Mouse (Mus musculus) lung, adult 2 months (tissue): ENCODE data around the gene Ccdc6. TPM values are rescaled to one million over a fixed set of nuclear protein-coding genes. Genes with fewer than 3 reads are reported as not detected.

ENCODE experiments used
- DNase-seq: peaks from one replicate; pipeline ENCODE4 v3.0.0; 2022
- H3K4me1 ChIP-seq: fragments of 200-500 bp; 2 replicates; pipeline ENCODE4 v1.6.1; 2011; ENCODE audit warnings: low read length; ENCODE audit not compliant: control insufficient read depth, insufficient read depth
- H3K4me3 ChIP-seq: fragments of 200-500 bp; replicated peaks from 2 replicates; pipeline ENCODE3; 2011; ENCODE audit warnings: low read depth, mild to moderate bottlenecking, control low read depth, low read length; ENCODE audit errors: extremely low read depth
- CTCF ChIP-seq: fragments of 200-500 bp; IDR thresholded peaks from 2 replicates; pipeline ENCODE4 v1.5.1; 2011; ENCODE audit warnings: mild to moderate bottlenecking, low read length, control low read depth; ENCODE audit not compliant: insufficient read depth
- POLR2A ChIP-seq: fragments of 200-500 bp; IDR thresholded peaks from 2 replicates; pipeline ENCODE4 v1.6.1; 2011; ENCODE audit warnings: low read depth, mild to moderate bottlenecking, control low read depth, low read length, borderline replicate concordance; ENCODE audit errors: extremely low read depth
- WGBS: fragments of 180-500 bp; shearing (Covaris S2); methylation state at CpG from one replicate; pipeline ENCODE4 v1.1.7; 2018; 5-methylcytosine and 5-hydroxymethylcytosine counted together
- polyA plus RNA-seq: library from polyadenylated mRNA; depleted of rRNA; stranded (reverse); fragments of >200 nt; gene quantifications from 2 replicates; pipeline ENCODE4 v1.2.3, GENCODE M21; 2012

Ccdc6 gene
- polyA plus RNA-seq, 1 experiment = 22.2 TPM

DNA sequence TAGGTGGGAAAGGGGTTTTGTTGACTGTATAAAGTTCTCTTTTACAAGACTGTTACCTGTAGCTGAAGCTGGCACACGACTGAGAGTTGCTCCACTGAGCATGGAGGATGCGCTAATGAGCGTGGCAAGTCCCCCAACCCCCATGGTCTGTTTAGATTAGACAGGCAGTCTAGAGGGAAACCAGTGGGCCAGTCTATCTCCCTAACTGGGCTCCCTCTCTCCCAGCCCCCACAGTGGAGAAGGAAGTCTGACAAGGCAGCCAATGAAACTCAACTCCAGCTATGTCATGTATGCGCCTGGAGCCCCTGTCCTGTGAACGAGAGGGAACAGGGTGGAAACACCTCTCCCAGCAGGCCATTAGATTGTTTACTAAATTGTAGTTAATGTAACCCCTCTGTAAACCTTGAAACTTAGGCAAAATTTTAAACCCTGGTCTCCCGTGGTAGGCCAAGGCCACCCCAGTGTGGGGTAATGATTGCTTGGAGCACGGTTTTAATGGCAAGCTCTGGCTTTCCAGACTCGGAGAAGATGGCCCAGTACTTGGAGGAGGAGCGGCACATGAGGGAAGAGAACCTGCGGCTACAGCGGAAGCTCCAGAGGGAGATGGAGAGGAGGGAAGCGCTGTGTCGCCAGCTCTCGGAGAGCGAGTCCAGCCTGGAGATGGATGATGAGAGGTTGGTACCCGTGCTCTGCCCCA, 77.7 kb downstream of the Ccdc6 start:
- no peak for DNase-seq
- TF ChIP-seq CTCF (no peak), POLR2A (no peak)
- 76% methylated on average over 16 of the region's 16 CpGs for WGBS
- H3K4me3 ChIP-seq = no peak overlapping the region
- H3K4me1 ChIP-seq = no peaks in the 10 kb centered on the region

DNA sequence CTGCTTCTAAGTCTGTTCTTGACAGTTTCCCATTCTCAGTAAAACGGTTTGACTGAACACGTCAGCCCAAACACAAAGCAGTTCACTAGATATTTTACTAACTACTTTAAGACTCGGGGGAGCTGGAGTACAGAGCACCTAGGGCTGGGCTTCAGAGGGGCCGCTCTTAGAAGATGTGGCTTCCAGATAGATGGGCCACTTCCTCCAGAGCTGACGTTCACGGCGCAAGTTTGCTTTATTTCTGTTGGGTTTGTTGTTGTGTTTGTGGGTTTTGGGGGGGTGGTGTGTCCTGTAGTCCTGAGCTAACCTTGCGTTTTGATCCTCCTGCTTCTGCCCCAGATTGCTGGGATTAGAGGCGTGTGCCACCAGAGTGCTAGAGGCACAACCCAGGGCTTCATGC, 83.8 kb downstream of the Ccdc6 start:
- DNase-seq = no peak
- peaks cover 12% of the 10 kb centered on the region for H3K4me1 ChIP-seq
- TF ChIP-seq CTCF (no peak), POLR2A (no peak)
- WGBS = 68% methylated on average over 9 of the region's 9 CpGs
- no peak overlapping the region for H3K4me3 ChIP-seq

DNA sequence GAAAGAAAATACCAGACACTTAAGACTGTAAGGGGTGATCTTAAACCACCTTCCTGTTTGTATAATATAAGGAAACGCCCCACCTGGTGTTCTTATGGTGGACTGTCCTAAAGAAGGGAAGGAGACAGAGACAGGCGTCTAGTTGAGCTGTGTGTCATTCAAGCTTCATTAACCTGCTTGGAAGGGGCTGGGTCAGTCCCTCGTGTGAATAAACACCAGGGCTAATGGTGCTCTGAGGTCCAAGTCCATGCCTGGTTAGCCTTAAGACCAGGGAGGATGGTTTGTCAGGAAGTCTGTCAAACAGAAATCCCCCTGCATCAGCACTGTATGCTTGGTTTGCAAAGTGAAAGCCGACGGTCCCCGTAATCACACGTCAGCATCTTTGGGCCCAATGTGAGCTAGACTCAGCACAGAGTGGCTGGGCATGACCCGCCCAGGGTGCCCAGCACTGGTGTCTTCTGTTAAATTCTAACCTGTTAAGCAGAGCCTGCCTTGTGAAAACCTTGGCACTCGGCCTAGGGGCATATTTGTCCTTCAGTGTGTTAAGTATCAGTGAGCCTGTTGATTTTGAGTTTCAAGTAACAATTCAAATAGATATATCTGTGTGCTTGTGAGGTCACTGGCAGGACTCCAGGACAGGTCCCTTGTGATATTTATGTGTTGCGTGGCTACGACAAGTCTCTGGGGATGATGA, 84.5 kb downstream of the Ccdc6 start:
- no peak for TF ChIP-seq POLR2A
- TF ChIP-seq CTCF = no peak
- 55% methylated on average over 11 of the region's 11 CpGs for WGBS
- Histone ChIP-seq H3K4me1 (peaks cover 12% of the 10 kb centered on the region), H3K4me3 (no peak overlapping the region)
- DNase-seq = no peak

DNA sequence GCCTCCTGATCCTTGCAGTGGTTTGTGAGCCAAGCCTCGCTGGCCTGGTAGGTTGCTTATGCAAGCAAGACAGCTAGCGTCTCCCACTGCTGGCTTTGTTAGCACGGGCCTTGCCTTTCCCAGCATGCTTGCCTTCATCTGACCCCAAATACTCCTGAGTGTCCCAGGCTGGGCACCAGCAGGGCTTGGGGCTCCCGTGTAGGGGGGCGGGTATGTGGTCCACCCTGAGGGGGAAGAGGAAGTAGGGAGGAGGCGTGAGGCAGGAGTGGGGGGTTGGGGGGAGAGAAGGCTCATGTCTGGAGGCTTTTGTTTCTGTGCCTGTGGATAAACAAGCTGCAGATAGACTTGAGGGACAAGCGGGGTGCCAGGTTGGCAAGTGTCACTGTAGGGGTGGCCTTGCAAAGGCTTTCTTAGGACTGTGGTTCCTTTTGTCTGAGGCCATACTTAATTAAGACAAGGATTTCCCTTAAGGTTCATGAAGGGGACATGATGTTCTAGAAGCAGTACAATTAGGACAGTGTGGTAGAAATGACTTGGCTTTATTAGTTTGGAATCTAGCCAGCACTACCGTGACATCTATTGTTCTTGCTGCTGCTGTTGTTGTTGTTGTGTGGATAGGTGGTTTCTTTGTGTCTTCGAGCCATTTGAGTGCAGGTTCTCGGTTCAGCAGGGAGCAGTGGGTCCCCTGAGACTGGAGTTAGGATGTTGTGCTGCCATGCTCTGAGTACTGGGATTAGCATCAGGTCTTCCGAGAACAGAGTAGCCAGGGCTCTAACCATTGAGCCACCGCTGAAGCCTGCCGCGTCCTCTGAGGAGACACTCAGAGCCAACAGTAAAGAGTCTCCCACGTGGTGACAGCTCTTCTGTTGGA, 86.5 kb downstream of the Ccdc6 start:
- 37% methylated on average over 15 of the region's 15 CpGs for WGBS
- DNase-seq = no peak
- no peak overlapping the region for H3K4me3 ChIP-seq
- peaks cover 15% of the 10 kb centered on the region for H3K4me1 ChIP-seq
- TF ChIP-seq CTCF = no peak
- no peak for TF ChIP-seq POLR2A

DNA sequence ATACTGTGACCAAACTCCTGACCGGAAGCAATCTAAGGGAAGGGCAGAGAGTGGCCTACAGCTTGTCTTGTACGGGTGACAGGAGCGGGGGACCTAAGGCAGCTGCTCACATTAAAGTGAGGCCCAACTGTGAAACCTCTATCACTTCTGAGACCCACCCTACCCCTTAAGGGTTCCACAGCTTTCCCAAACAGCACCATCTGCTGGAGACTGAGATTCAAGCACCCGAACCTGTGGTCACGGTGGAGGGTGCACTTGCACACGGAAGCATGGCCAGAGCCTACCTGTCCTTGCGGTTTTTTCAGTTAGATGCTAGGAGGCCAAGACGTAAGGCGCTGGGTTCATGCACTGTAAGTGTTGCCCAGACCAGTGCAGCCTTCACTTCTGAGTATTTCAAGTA, 89.2 kb downstream of the Ccdc6 start:
- no peak for DNase-seq
- Histone ChIP-seq H3K4me3 (no peak overlapping the region), H3K4me1 (peaks cover 13% of the 10 kb centered on the region)
- TF ChIP-seq CTCF (peak; percentile 74), POLR2A (no peak)
- 62% methylated on average over 9 of the region's 9 CpGs for WGBS

DNA sequence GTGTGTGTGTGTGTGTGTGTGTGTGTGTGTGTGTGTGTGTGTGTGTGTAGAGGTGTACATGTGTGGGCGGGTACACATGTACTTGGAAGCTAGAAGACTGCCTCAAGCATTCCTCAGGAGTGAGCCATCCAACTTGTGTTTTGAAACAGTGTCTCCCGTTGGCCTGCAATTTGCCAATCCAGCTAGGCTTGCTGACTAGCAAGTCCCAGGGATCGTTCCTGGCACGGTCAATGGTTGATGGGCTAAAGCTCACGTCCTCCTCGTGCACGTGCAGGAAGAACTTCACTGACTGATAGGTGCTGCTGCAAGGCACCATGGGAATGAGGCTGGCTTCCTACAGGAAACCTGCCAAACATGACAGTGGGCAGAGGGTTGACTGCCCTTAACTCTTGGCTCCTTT, 89.7 kb downstream of the Ccdc6 start:
- no peak overlapping the region for H3K4me3 ChIP-seq
- TF ChIP-seq POLR2A (no peak), CTCF (no peak)
- no peak for DNase-seq
- peaks cover 10% of the 10 kb centered on the region for H3K4me1 ChIP-seq
- WGBS = 58% methylated on average over 7 of the region's 7 CpGs

DNA sequence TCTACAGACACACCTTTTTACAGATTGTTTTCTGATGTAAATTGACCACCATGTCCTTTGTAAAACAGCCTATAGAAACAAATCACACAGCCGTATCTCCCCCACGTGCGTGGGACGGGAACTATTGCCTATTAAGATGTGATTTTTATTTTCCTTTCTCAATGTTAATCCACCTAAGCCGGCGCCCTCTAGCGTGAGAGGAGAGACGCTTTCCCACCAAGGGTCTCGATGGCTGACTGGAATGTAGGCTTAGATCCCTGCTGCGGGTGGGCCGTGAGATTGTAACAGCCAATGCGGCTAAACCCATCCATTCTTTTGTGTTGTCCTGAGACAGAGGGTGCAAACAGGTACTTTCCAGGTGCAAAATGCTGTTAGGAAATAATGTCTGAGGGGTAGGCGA, 92.9 kb downstream of the Ccdc6 start:
- H3K4me1 ChIP-seq = peaks cover 3% of the 10 kb centered on the region; the same call in 1 of the 2 replicates
- 83% methylated on average over 13 of the region's 13 CpGs for WGBS
- DNase-seq = no peak
- no peak for TF ChIP-seq CTCF
- TF ChIP-seq POLR2A = no peak
- no peak overlapping the region for H3K4me3 ChIP-seq

DNA sequence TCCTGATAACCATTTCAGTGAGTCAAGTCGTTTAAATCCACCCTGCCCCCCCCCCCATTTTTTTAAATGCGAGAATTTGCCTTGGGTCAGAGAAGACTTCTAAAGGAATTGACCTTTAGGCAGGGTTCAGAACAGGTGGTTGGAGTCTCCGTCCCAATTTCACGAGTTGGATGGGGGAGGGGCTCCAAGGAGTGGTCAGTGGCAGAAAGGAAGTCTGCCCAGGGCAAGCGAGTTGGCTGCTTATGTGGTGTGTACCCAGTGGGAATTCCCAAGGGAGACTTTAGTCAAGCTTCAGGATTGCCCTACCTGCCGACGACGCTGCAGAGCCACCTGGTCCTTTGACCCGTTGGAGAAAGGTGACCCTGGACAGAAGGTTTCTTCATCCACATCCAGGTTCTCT, 97.4 kb downstream of the Ccdc6 start:
- TF ChIP-seq CTCF (no peak), POLR2A (no peak)
- Histone ChIP-seq H3K4me3 (no peak overlapping the region), H3K4me1 (peaks cover 18% of the 10 kb centered on the region)
- no peak for DNase-seq
- WGBS = 68% methylated on average over 9 of the region's 9 CpGs

DNA sequence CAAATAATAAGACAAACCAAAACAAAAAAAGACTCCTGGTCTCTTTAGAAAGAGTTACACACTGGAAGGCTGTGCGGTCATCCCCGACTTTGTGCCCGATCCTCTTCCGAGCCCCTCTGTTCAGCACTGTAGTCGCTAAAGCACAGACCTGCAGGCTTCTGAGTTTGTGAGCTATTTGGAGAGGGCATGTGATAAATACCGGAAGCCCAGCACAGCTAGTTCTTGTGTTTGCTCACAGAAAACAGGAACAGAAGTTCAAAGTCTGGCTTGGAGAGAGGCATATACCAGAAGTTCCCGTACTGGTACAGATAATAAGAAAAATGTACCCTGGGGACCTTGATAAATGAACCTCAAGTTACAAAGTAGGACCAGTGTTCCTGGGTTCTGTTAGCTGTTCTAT, 98.4 kb downstream of the Ccdc6 start:
- no peak for DNase-seq
- 56% methylated on average over 7 of the region's 7 CpGs for WGBS
- H3K4me1 ChIP-seq = peaks cover 18% of the 10 kb centered on the region
- TF ChIP-seq CTCF (no peak), POLR2A (no peak)
- no peak overlapping the region for H3K4me3 ChIP-seq
